Mouse (Mus musculus) cerebellum, adult 2 months (tissue): ENCODE results near the gene Poldip3. TPM values are rescaled to one million over a fixed set of nuclear protein-coding genes. Genes with fewer than 3 reads are reported as not detected.
A peak's percentile ranks its signal among the peaks of the same experiment; 100 is the strongest.
"Not testable (repeated sequence)": the region's sequence is repeated elsewhere in the genome, so short reads cannot be mapped to it uniquely, and the experiment has no call there.

Experiments used
- DNase-seq, 2 experiments: peaks; one replicate each; pipeline ENCODE4 v3.0.0; 2021
- H3K27ac ChIP-seq: fragments of 200-500 bp; 2 replicates; pipeline ENCODE4 v1.5.1; 2012; ENCODE audit warnings: low read length, control low read depth, inconsistent platforms; ENCODE audit not compliant: insufficient read depth
- H3K27me3 ChIP-seq: fragments of 200-500 bp; 2 replicates; pipeline ENCODE4 v1.6.1; 2012; ENCODE audit warnings: inconsistent platforms, mild to moderate bottlenecking, low read length, moderate library complexity; ENCODE audit not compliant: control insufficient read depth, insufficient read depth
- H3K4me1 ChIP-seq: fragments of 200-500 bp; 2 replicates; pipeline ENCODE4 v1.6.1; 2011; ENCODE audit warnings: low read length; ENCODE audit not compliant: control insufficient read depth, insufficient read depth
- H3K4me3 ChIP-seq: fragments of 200-500 bp; replicated peaks from 2 replicates; pipeline ENCODE3; 2011; ENCODE audit warnings: mild to moderate bottlenecking, low read depth, low read length, control low read depth; ENCODE audit not compliant: insufficient read depth
- CTCF ChIP-seq: fragments of 200-500 bp; IDR thresholded peaks from 2 replicates; pipeline ENCODE4 v1.5.1; 2011; ENCODE audit warnings: low read depth, mild to moderate bottlenecking, control low read depth, low read length, moderate library complexity, borderline replicate concordance; ENCODE audit not compliant: insufficient read depth
- POLR2A ChIP-seq: fragments of 200-500 bp; IDR thresholded peaks from 2 replicates; pipeline ENCODE4 v1.6.1; 2011; ENCODE audit warnings: low read length, control low read depth, borderline replicate concordance; ENCODE audit not compliant: insufficient read depth
- WGBS: fragments of 180-500 bp; shearing (Covaris S2); methylation state at CpG from one replicate; pipeline ENCODE4 v1.1.7; 2018; 5-methylcytosine and 5-hydroxymethylcytosine counted together
- polyA plus RNA-seq: library from polyadenylated mRNA; depleted of rRNA; stranded (reverse); fragments of >200 nt; gene quantifications from 2 replicates; pipeline ENCODE4 v1.2.3, GENCODE M21; 2012

The Poldip3 gene
- polyA plus RNA-seq, 1 experiment, result 73.3 TPM

- Histone ChIP-seq H3K4me3 (no peak overlapping the region), H3K4me1 (peaks cover 4% of the 10 kb centered on the region; the same call in 1 of the 2 replicates), H3K27ac (no peak overlapping the region), H3K27me3 (no peaks in the 10 kb centered on the region)
- no peak for DNase-seq
- 42% methylated on average over 6 of the region's 6 CpGs for WGBS
- TF ChIP-seq POLR2A (no peak), CTCF (no peak)
These were observed 14.5 kb downstream of the Poldip3 start for GRCm38 (mm10) chr15:83134671-83135070.

DNA sequence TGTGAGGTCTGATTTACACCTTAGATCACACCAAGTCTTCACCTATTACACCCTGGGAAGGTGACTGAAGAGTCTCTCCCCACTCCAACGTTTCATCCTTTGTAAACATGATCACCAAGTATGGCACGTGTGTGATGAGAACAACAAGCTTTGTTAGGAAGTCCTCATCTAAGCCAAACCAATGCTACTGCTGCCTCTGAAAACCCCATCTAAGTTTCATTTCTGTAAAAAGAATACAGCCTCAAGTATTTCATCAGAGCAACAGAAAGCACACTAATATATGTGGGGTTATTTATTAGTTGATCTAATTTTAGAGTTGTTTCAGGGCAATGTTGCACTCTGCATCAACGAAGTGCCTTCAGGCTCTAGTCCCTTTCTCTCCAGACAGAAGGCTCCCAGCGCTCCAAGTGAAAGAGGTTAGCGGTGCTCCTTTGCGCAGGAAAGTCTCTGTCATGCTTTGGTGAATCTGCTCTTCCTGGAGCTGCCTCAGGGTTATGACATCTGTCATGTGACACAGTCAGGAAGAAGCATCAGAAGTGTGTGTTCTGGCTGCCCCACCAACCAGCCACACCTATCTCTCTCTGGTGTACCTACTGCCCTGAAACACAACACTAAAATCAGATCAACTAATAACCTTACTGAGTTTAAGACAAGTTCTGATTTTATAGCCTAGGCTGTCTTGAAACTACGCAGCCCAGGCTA lies 19.5 kb downstream of the Poldip3 start:
- Histone ChIP-seq H3K4me1 (no peaks in the 10 kb centered on the region), H3K27me3 (no peaks in the 10 kb centered on the region), H3K4me3 (no peak overlapping the region), H3K27ac (no peak overlapping the region)
- TF ChIP-seq POLR2A (no peak), CTCF (no peak)
- WGBS, result 88% methylated on average over 7 of the region's 7 CpGs
- no peak for DNase-seq

GRCm38 (mm10) chr15:83127037-83127436 lies 22.1 kb downstream of the Poldip3 start:
- H3K4me3 ChIP-seq, H3K4me1 ChIP-seq, H3K27me3 ChIP-seq, H3K27ac ChIP-seq, DNase-seq: not testable (repeated sequence)
- WGBS, result 27% methylated on average over 3 of the region's 3 CpGs

GRCm38 (mm10) chr15:83126582-83126981 lies 22.6 kb downstream of the Poldip3 start:
- Histone ChIP-seq H3K4me3 (no peak overlapping the region), H3K27ac (no peak overlapping the region), H3K4me1 (no peaks in the 10 kb centered on the region), H3K27me3 (no peaks in the 10 kb centered on the region)
- WGBS, result 57% methylated on average over 9 of the region's 9 CpGs
- DNase-seq, result no peak
- TF ChIP-seq POLR2A, result no peak
- TF ChIP-seq CTCF, result no peak

DNA sequence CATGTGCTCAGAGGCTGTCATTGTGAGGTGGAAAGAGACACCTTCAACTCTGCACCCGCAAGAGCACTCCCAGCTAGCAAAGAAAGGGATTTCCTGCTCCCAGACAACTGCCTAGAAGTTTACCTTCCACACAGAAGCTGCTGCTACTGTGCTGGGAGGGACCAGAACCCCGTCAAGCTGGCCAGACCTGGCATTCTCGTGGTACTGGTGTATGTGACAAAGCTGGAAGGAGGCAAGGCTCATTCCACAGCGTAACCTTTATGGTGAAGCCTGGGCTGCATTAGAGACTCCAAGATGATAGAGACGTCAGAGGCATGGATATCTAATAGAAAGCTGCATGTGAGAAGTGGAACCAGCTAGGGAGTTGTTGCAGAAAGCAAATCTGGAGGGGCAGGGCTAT lies 24.6 kb downstream of the Poldip3 start:
- TF ChIP-seq POLR2A (no peak), CTCF (no peak)
- 74% methylated on average over 5 of the region's 5 CpGs for WGBS
- Histone ChIP-seq H3K4me1 (no peaks in the 10 kb centered on the region), H3K4me3 (no peak overlapping the region), H3K27ac (no peak overlapping the region), H3K27me3 (no peaks in the 10 kb centered on the region)
- DNase-seq, result no peak

DNA sequence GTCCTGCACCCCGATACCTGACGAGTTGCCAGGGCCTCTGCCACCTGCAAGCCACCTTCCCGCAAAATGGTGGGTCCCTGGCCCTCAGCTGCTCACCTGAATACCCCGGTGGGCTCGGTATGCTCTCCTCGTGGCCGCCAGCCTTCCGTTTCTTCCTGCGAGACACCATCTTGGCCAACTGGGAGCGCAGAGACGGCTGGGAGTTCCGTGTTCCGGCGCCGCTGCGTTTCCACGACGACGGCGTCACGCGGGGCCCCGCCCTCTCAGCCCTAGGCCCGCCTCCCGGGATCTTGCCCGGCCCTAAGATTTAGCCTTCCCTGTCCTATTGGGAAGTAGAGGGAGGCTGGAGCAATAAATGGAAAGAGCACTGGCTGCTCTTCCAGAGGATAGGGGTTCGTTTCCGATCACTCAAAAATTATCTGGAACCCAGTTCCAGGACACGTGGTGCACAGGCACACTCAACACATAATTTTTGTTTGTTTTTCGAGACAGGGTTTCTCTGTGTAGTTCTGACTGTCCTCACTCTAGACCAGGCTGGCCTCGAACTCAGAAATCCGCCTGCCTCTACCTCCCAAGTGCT lies 26.5 kb downstream of the Poldip3 start, which contains the start of gene Rrp7a:
Gene Rrp7a, minus strand, starts transcription at position 236 of the 580 bp plus-strand sequence.
- DNase-seq, result peak; percentile 91 to 92
- WGBS, result 7% methylated on average over 32 of the region's 32 CpGs

GRCm38 (mm10) chr15:83121709-83122565 lies 27.2 kb downstream of the Poldip3 start:
- H3K27me3 ChIP-seq, result no peaks in the 10 kb centered on the region
- TF ChIP-seq CTCF (no peak), POLR2A (no peak)
- H3K4me1 ChIP-seq, result peaks cover 5% of the 10 kb centered on the region; the same call in 1 of the 2 replicates
- no peak overlapping the region for H3K27ac ChIP-seq
- DNase-seq, result peak; percentile 57 to 59
- WGBS, result 2% methylated on average over 43 of the region's 43 CpGs
- peak overlapping the region; percentile 65 for H3K4me3 ChIP-seq

More for the DNA sequence above, 26.5 kb downstream of the Poldip3 start, which contains the start of gene Rrp7a:
- no peaks in the 10 kb centered on the region for H3K27me3 ChIP-seq
- H3K4me3 ChIP-seq, result peak within 1 kb of the TSS; percentile 65
- TF ChIP-seq POLR2A, result peak; percentile 55; the same call in 1 of the 2 replicates
- no peak for TF ChIP-seq CTCF
- no peak within 1 kb of the TSS for H3K27ac ChIP-seq
- H3K4me1 ChIP-seq, result peaks cover 5% of the 10 kb centered on the region; the same call in 1 of the 2 replicates

GRCm38 (mm10) chr15:83118360-83118759 lies 30.8 kb downstream of the Poldip3 start:
- Histone ChIP-seq H3K27me3 (no peaks in the 10 kb centered on the region), H3K4me1 (peaks cover 5% of the 10 kb centered on the region; the same call in 1 of the 2 replicates), H3K4me3 (no peak overlapping the region), H3K27ac (no peak overlapping the region)
- DNase-seq, result peak; percentile 65 to 73
- WGBS, result 14% methylated on average over 7 of the region's 7 CpGs
- TF ChIP-seq POLR2A, result no peak
- peak; percentile 64 for TF ChIP-seq CTCF
